Mouse (Mus musculus): ENCODE measurements around the gene Gabarap. TPM values are rescaled to one million over a fixed set of nuclear protein-coding genes. Genes with fewer than 3 reads are reported as not detected.

Gabarap gene
- polyA plus RNA-seq, 1 experiment from 2014 or later, result 437 TPM

GRCm38 (mm10) chr11:69996161-69997061, 5.5 kb downstream of the Gabarap start:
- peaks cover 30% of the 10 kb centered on the region for H3K4me1 ChIP-seq (ENCODE audit: insufficient read depth, low read length)
- ATAC-seq (ENCODE audit: low FRiP score, low TSS enrichment), result peak; percentile 2
- H3K9me3 ChIP-seq (ENCODE audit: low read length), result no peaks in the 10 kb centered on the region
- peak overlapping the region; percentile 94 for H3K9ac ChIP-seq (replicated peaks; ENCODE audit: low read length)
- no peaks in the 10 kb centered on the region for H3K27me3 ChIP-seq (ENCODE audit: insufficient read depth, low read length)
- H3K4me3 ChIP-seq (ENCODE audit: low read length), result peak overlapping the region; percentile 98
- H3K27ac ChIP-seq (ENCODE audit: low read length), result peak overlapping the region; percentile 99
- under 1% methylated on average over 52 of the region's 66 CpGs for WGBS
- H3K36me3 ChIP-seq (ENCODE audit: insufficient read depth, low read length), result peaks cover 31% of the 10 kb centered on the region
- H3K4me2 ChIP-seq (replicated peaks; ENCODE audit: low read depth, low read length), result peak overlapping the region; percentile 60

GRCm38 (mm10) chr11:69997070-69997509, 6.1 kb downstream of the Gabarap start:
- Histone ChIP-seq H3K9ac (replicated peaks; ENCODE audit: low read length) (peak overlapping the region; percentile 94), H3K4me2 (replicated peaks; ENCODE audit: low read depth, low read length) (peak overlapping the region; percentile 60), H3K4me1 (ENCODE audit: insufficient read depth, low read length) (peaks cover 37% of the 10 kb centered on the region), H3K36me3 (ENCODE audit: insufficient read depth, low read length) (peaks cover 33% of the 10 kb centered on the region), H3K27ac (ENCODE audit: low read length) (peak overlapping the region; percentile 99), H3K27me3 (ENCODE audit: insufficient read depth, low read length) (no peaks in the 10 kb centered on the region), H3K4me3 (ENCODE audit: low read length) (peak overlapping the region; percentile 98), H3K9me3 (ENCODE audit: low read length) (no peaks in the 10 kb centered on the region)
- peak; percentile 69 for ATAC-seq (ENCODE audit: low FRiP score, low TSS enrichment)
- WGBS, result 1% methylated on average over 31 of the region's 44 CpGs

- Histone ChIP-seq H3K4me2 (replicated peaks; ENCODE audit: low read depth, low read length) (no peak overlapping the region), H3K4me3 (ENCODE audit: low read length) (peak overlapping the region; percentile 2; the same call in 1 of the 2 replicates), H3K27ac (ENCODE audit: low read length) (no peak overlapping the region), H3K27me3 (ENCODE audit: insufficient read depth, low read length) (no peaks in the 10 kb centered on the region), H3K9ac (replicated peaks; ENCODE audit: low read length) (no peak overlapping the region), H3K4me1 (ENCODE audit: insufficient read depth, low read length) (peaks cover 45% of the 10 kb centered on the region), H3K9me3 (ENCODE audit: low read length) (no peaks in the 10 kb centered on the region), H3K36me3 (ENCODE audit: insufficient read depth, low read length) (peaks cover 34% of the 10 kb centered on the region)
- WGBS, result 91% methylated on average over 27 of the region's 27 CpGs
- no peak for ATAC-seq (ENCODE audit: low FRiP score, low TSS enrichment)
Measured at GRCm38 (mm10) chr11:69998567-69999491, 7.9 kb downstream of the Gabarap start.

- H3K9me3 ChIP-seq (ENCODE audit: low read length), result no peaks in the 10 kb centered on the region
- peaks cover 29% of the 10 kb centered on the region for H3K36me3 ChIP-seq (ENCODE audit: insufficient read depth, low read length)
- H3K4me2 ChIP-seq (replicated peaks; ENCODE audit: low read depth, low read length), result no peak overlapping the region
- H3K4me1 ChIP-seq (ENCODE audit: insufficient read depth, low read length), result peaks cover 41% of the 10 kb centered on the region
- no peak for ATAC-seq (ENCODE audit: low FRiP score, low TSS enrichment)
- no peak overlapping the region for H3K9ac ChIP-seq (replicated peaks; ENCODE audit: low read length)
- no peak overlapping the region for H3K4me3 ChIP-seq (ENCODE audit: low read length)
- H3K27ac ChIP-seq (ENCODE audit: low read length), result peak overlapping the region; percentile 97
- 60% methylated on average over 8 of the region's 8 CpGs for WGBS
- H3K27me3 ChIP-seq (ENCODE audit: insufficient read depth, low read length), result no peaks in the 10 kb centered on the region
Measured at GRCm38 (mm10) chr11:69999666-70000065, 8.7 kb downstream of the Gabarap start.

- 1% methylated on average over 48 of the region's 48 CpGs for WGBS
Measured at GRCm38 (mm10) chr11:70000396-70000898, 9.5 kb downstream of the Gabarap start, which contains the start of gene Dvl2. Gene Dvl2, plus strand, starts transcription at chr11:70000595.

GRCm38 (mm10) chr11:70001159-70001558, 10.2 kb downstream of the Gabarap start:
- H3K9me3 ChIP-seq (ENCODE audit: low read length), result no peaks in the 10 kb centered on the region
- peaks cover 41% of the 10 kb centered on the region for H3K36me3 ChIP-seq (ENCODE audit: insufficient read depth, low read length)
- H3K4me1 ChIP-seq (ENCODE audit: insufficient read depth, low read length), result peaks cover 36% of the 10 kb centered on the region
- peak overlapping the region; percentile 87 for H3K9ac ChIP-seq (replicated peaks; ENCODE audit: low read length)
- 11% methylated on average over 8 of the region's 8 CpGs for WGBS
- peak overlapping the region; percentile 97 for H3K27ac ChIP-seq (ENCODE audit: low read length)
- H3K4me2 ChIP-seq (replicated peaks; ENCODE audit: low read depth, low read length), result peak overlapping the region; percentile 82
- H3K27me3 ChIP-seq (ENCODE audit: insufficient read depth, low read length), result no peaks in the 10 kb centered on the region
- peak overlapping the region; percentile 80 for H3K4me3 ChIP-seq (ENCODE audit: low read length)
- no peak for ATAC-seq (ENCODE audit: low FRiP score, low TSS enrichment)

More at GRCm38 (mm10) chr11:70000396-70000898, 9.5 kb downstream of the Gabarap start, which contains the start of gene Dvl2:
- peak within 1 kb of the TSS; percentile 82 for H3K4me2 ChIP-seq (replicated peaks; ENCODE audit: low read depth, low read length)
- no peaks in the 10 kb centered on the region for H3K9me3 ChIP-seq (ENCODE audit: low read length)
- no peaks in the 10 kb centered on the region for H3K27me3 ChIP-seq (ENCODE audit: insufficient read depth, low read length)
- peaks cover 36% of the 10 kb centered on the region for H3K4me1 ChIP-seq (ENCODE audit: insufficient read depth, low read length)
- peak within 1 kb of the TSS; percentile 87 for H3K9ac ChIP-seq (replicated peaks; ENCODE audit: low read length)
- peak within 1 kb of the TSS; percentile 80 for H3K4me3 ChIP-seq (ENCODE audit: low read length)
- peak; percentile 33 for ATAC-seq (ENCODE audit: low FRiP score, low TSS enrichment)
- peaks cover 34% of the 10 kb centered on the region for H3K36me3 ChIP-seq (ENCODE audit: insufficient read depth, low read length)
- peak within 1 kb of the TSS; percentile 97 for H3K27ac ChIP-seq (ENCODE audit: low read length)

GRCm38 (mm10) chr11:70001865-70002264, 10.9 kb downstream of the Gabarap start:
- no peak for ATAC-seq (ENCODE audit: low FRiP score, low TSS enrichment)
- H3K4me2 ChIP-seq (replicated peaks; ENCODE audit: low read depth, low read length), result peak overlapping the region; percentile 82
- peaks cover 48% of the 10 kb centered on the region for H3K36me3 ChIP-seq (ENCODE audit: insufficient read depth, low read length)
- H3K9me3 ChIP-seq (ENCODE audit: low read length), result no peaks in the 10 kb centered on the region
- H3K4me3 ChIP-seq (ENCODE audit: low read length), result peak overlapping the region; percentile 80
- no peaks in the 10 kb centered on the region for H3K27me3 ChIP-seq (ENCODE audit: insufficient read depth, low read length)
- H3K9ac ChIP-seq (replicated peaks; ENCODE audit: low read length), result peak overlapping the region; percentile 87
- H3K4me1 ChIP-seq (ENCODE audit: insufficient read depth, low read length), result peaks cover 36% of the 10 kb centered on the region
- no peak overlapping the region for H3K27ac ChIP-seq (ENCODE audit: low read length)

- H3K9ac ChIP-seq (replicated peaks; ENCODE audit: low read length), result 0 out of 2 replicates have a peak overlapping the region, but pooled peaks have one; percentile 15
- no peak for ATAC-seq (ENCODE audit: low FRiP score, low TSS enrichment)
- no peaks in the 10 kb centered on the region for H3K9me3 ChIP-seq (ENCODE audit: low read length)
- H3K36me3 ChIP-seq (ENCODE audit: insufficient read depth, low read length), result peaks cover 54% of the 10 kb centered on the region
- H3K4me3 ChIP-seq (ENCODE audit: low read length), result no peak overlapping the region
- peak overlapping the region; percentile 82 for H3K4me2 ChIP-seq (replicated peaks; ENCODE audit: low read depth, low read length)
- WGBS, result 86% methylated on average over 2 of the region's 2 CpGs
- H3K27me3 ChIP-seq (ENCODE audit: insufficient read depth, low read length), result no peaks in the 10 kb centered on the region
- no peak overlapping the region for H3K27ac ChIP-seq (ENCODE audit: low read length)
- H3K4me1 ChIP-seq (ENCODE audit: insufficient read depth, low read length), result peaks cover 33% of the 10 kb centered on the region
Measured at GRCm38 (mm10) chr11:70002471-70002870, 11.5 kb downstream of the Gabarap start.

GRCm38 (mm10) chr11:70005521-70005920, 14.6 kb downstream of the Gabarap start:
- Histone ChIP-seq H3K4me1 (ENCODE audit: insufficient read depth, low read length) (peaks cover 25% of the 10 kb centered on the region), H3K27me3 (ENCODE audit: insufficient read depth, low read length) (no peaks in the 10 kb centered on the region), H3K4me3 (ENCODE audit: low read length) (no peak overlapping the region), H3K9ac (replicated peaks; ENCODE audit: low read length) (no peak overlapping the region), H3K4me2 (replicated peaks; ENCODE audit: low read depth, low read length) (no peak overlapping the region), H3K36me3 (ENCODE audit: insufficient read depth, low read length) (peaks cover 61% of the 10 kb centered on the region), H3K9me3 (ENCODE audit: low read length) (no peaks in the 10 kb centered on the region), H3K27ac (ENCODE audit: low read length) (no peak overlapping the region)
- peak; percentile 36; the same call in 1 of the 2 replicates for ATAC-seq (ENCODE audit: low FRiP score, low TSS enrichment)
- WGBS, result 56% methylated on average over 5 of the region's 5 CpGs

All from kidney, embryonic 16.5 days (tissue).